Mouse (Mus musculus) adipose tissue, adult 10 weeks (tissue): ENCODE results near the gene Zbtb39. TPM values are rescaled to one million over a fixed set of nuclear protein-coding genes. Genes with fewer than 3 reads are reported as not detected.

Experiments
- polyA plus RNA-seq: library from polyadenylated mRNA; stranded (reverse); fragments of 350-450 nt; fragmentation: Illumina TruSeq; extraction: RNeasy Lipid Tissue Mini Kit (QIAGEN cat#74804); gene quantifications from one replicate; pipeline ENCODE4 v1.2.3, GENCODE M21; 2014; ENCODE audit warnings: low read depth, low replicate concordance

Zbtb39 gene
- polyA plus RNA-seq, result 8.4 TPM

DNA sequence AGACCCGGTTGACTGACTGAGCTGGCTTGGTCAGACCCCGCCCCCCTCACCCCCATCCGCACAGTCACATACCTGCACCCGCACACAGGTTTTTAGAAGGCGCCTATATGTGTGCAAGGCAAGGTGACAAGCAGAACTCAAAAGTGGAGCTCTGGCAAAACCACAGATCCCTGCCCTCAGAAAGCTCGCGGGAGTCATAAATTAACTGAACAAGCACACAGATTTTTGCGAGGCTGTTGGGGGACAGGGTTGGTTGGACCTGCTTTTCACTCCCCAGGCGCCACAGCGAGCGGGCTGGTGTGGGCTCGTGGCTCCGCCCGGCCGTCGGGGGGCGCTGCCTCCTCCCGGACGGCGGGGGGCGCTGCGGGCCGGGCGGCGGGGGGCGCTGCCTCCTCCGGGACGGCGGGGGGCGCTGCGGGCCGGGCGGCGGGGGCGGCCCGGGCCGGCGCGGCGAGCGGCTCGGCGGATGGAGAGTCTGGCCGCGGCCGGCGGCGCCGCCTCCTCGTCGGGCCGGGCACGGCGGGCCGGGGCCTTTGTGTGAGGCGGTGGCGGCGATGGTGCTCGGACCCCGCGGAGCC, at the start of gene Zbtb39:
TSS of gene Zbtb39 (plus strand) at position 456 of the 578 bp plus-strand sequence.

DNA sequence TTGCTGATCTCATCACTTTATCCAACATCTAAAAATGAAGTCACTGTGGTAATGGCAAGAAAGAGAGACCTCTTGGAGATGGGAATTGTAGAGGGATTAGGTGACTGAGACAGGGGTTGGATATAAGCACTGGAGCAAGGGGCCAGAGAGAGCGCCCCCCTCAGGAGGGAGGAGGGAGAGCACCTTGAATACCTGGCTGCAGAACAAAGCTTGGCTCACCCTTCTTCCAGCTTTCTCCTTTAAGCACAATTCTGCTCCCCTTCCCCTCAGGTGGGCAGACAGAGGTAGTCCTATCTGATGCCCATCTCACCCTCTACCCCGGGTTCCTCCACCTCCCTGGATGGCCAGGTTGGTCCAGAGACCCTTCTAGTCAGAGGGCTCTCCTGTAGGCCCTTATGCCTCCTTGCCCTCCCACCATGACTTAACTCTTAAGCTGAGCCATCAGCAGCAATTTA, 34.5 kb upstream of the Zbtb39 start, which contains the start of gene Myo1a:
TSS of gene Myo1a (plus strand) at position 405 of the 455 bp plus-strand sequence.

DNA sequence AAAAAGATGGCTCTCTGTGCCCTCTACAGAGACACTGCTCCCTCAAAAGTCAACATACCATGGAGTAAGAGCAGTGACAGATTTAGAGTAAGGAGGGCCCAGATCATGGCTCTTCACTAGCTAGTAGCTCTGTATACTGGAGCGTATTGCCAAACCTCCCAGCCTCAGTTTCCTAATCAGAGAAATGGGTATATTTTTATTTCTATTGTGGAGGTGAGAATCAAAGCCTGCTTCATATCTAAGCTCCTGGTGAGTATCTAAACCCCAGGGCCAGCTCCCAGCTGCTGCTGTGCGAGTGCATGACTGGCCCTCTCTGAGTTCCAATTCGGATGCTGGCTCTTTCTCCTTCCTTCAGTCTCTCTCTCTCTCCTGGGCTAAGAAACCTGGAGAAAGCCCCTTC, 15.2 kb upstream of the Zbtb39 start, which contains the start of gene Tac2:
TSS of gene Tac2 (plus strand) at position 301 of the 400 bp plus-strand sequence.

DNA sequence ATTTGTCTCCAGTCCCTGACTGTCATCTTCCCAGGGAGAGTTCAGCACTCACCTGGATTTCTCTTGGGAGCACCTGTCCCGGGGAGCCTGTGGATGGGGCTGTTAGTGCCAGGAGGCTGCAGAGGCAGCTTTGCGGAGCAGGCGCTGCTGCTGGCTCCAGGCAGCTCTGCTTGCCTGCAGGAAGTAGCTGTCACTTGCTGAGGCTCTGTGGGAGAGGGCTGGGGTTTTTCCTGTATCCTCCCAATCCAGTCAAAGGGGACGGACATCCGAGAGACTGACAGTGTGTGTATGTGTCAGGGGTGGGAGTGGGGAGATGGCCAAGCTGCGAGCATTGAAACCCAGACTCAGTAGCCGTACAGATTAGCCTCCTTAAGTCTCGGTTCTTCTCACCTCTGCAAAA, 12.2 kb downstream of the Zbtb39 start, which contains the start of gene Gpr182:
TSS of gene Gpr182 (minus strand) at position 185 of the 400 bp plus-strand sequence.

DNA sequence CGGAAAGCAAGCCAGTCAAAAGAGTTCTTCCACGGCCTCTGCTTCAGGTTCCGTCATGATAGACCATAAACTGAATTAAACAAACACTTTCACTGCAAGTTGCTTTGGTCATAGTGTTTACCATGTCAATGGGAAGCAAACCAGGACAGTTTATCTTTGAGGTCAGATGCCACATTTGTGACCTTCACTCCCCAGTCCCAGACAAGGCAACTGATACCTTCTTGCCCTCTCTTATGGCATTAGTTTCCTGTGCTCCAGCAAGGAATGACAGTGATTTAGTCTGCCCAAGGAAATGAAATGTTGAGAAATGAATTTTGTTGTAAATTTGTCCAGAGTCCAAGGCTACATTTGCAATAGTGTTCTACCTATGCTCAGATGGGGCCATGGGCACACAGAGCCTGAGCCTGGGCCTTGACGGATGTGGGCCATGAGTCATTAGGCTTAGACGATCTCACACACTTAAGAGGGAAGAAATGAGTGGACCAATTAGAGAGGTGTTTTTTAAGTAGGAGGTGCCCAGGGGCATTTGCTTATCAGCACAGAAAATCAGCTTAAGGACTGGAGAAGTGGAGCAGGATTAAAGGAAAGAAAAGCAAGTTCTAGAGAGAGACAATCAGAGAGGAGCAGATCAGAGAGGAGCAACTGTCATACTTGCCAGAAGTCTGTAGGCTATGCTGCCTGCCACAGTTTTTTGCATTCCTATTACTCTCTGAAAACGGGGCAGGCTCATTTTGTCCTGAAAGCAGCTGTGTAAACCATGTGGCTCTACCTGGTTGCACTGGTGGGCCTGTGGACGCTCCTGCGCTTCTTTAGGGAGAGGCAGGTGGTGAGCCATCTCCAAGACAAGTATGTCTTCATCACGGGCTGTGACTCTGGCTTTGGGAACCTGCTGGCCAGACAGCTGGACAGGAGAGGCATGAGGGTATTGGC, 20.1 kb downstream of the Zbtb39 start, which contains the start of the genes Rdh1 and Rdh16f1:
TSS of gene Rdh1 (plus strand) at position 541 of the 930 bp plus-strand sequence.
TSS of gene Rdh16f1 (plus strand) at position 607 of the 930 bp plus-strand sequence.

DNA sequence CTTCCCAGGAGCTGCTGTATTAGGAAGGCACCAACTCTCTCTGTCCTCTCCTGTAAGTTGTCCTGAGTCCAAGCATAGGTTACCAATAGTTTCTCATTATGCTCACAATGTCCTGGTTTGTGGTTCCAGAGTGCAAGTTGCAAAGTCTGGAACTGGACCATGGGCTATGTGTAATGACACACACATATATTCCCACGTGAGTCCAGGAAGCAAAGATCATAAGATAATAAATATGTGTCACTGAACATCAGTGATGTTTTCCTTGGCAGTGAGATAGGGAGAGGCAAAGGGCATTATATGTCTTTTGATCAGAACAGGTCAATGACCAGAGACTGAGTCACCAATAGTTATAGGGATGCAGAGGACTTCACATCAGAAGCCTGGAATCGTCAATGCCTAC, 36.7 kb downstream of the Zbtb39 start, which contains the start of gene Rdh9:
TSS of gene Rdh9 (plus strand) at position 376 of the 400 bp plus-strand sequence.

Other genes starting within 250 kb of the Zbtb39 start
- gene Stac3, start 237.9 kb upstream of the Zbtb39 start, polyA plus RNA-seq, result 2.2 TPM
- gene Ndufa4l2, start 224.6 kb upstream of the Zbtb39 start, polyA plus RNA-seq, result 10.1 TPM
- 75.6 TPM for gene Shmt2, start 217.1 kb upstream of the Zbtb39 start, polyA plus RNA-seq
- gene Nxph4, start 205.0 kb upstream of the Zbtb39 start, polyA plus RNA-seq, result 23.4 TPM
- gene Lrp1, start 118.4 kb upstream of the Zbtb39 start, polyA plus RNA-seq, result 188 TPM
- gene Stat6, start 96.6 kb upstream of the Zbtb39 start, polyA plus RNA-seq, result 62.2 TPM
- 9.3 TPM for gene Nemp1, start 72.6 kb upstream of the Zbtb39 start, polyA plus RNA-seq
- gene Nab2, start 71.0 kb upstream of the Zbtb39 start, polyA plus RNA-seq, result 29.3 TPM
- 0.57 TPM for gene Myo1a, start 34.4 kb upstream of the Zbtb39 start, polyA plus RNA-seq
- 2.5 TPM for gene Tac2, start 15.1 kb upstream of the Zbtb39 start, polyA plus RNA-seq
- 2.6 TPM for gene Gpr182, start 12.2 kb downstream of the Zbtb39 start, polyA plus RNA-seq
- gene Rdh1, start 20.2 kb downstream of the Zbtb39 start, polyA plus RNA-seq, result 1.0 TPM
- gene Rdh16f1, start 20.2 kb downstream of the Zbtb39 start, polyA plus RNA-seq, result 1.6 TPM
- not detected for gene Rdh9, start 36.8 kb downstream of the Zbtb39 start, polyA plus RNA-seq
- 5.6 TPM for gene Rdh16, start 61.6 kb downstream of the Zbtb39 start, polyA plus RNA-seq
- gene Rdh19, start 110.4 kb downstream of the Zbtb39 start, polyA plus RNA-seq, result not detected
- not detected for gene Rdh16f2, start 126.9 kb downstream of the Zbtb39 start, polyA plus RNA-seq
- 0.42 TPM for gene Rdh7, start 149.3 kb downstream of the Zbtb39 start, polyA plus RNA-seq
- not detected for gene Sdr9c7, start 159.0 kb downstream of the Zbtb39 start, polyA plus RNA-seq